Mouse (Mus musculus): ENCODE measurements around the gene Atg5. TPM values are rescaled to one million over a fixed set of nuclear protein-coding genes. Genes with fewer than 3 reads are reported as not detected.

Gene Atg5
- total RNA-seq, 2 experiments from 2014 or later, result 31.4 to 46.4 TPM

DNA sequence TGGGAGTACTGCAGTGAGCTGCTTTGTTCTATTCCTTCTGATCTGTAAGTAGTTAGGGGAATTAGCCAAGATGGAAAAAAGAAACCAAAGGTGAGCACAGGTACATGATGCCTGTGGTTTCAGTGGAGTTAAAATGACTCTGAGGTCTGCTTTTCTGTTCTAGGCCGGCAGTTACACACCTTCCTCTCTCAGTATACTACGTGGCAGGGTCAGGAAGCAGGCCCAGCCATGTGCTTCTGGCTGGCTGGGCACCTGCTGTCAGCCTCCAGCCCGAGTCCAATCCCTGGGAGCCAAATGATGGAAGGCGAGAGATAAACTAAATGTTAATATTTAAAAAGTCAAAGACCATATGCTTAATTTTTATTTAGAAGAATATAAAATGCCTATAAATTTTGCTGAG, 85.3 kb downstream of the Atg5 start:
- no peak for DNase-seq

GRCm38 (mm10) chr10:44354393-44354792, 86.2 kb downstream of the Atg5 start:
- DNase-seq, result no peak

- no peak for DNase-seq
Measured at GRCm38 (mm10) chr10:44355216-44355615, 87.1 kb downstream of the Atg5 start.

- no peak for DNase-seq
Measured at GRCm38 (mm10) chr10:44356625-44357024, 88.5 kb downstream of the Atg5 start.

- DNase-seq, result peak; percentile 56 to 62
Measured at GRCm38 (mm10) chr10:44357316-44357715, 89.2 kb downstream of the Atg5 start.

- no peak for DNase-seq
Measured at GRCm38 (mm10) chr10:44358816-44359215, 90.7 kb downstream of the Atg5 start.

DNA sequence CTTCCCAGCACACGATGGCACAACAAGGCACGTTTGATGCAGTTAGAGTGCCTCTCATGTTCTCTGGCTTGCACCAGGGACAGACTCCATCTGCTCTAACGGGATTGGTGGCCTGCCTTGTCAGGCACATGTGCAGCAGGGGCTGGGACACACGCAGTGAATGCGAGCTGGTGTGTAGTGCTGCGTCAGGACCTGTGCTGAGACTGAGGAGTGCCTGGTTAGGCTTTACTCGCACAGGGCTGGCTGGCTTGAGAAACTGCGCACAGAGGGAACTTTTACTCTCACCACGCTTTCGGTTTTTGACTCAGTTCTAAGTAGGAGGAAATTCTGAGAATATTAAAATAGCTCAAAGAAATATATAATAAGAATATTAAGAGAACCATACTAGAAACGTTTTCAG, 92.5 kb downstream of the Atg5 start:
- DNase-seq, result no peak

DNA sequence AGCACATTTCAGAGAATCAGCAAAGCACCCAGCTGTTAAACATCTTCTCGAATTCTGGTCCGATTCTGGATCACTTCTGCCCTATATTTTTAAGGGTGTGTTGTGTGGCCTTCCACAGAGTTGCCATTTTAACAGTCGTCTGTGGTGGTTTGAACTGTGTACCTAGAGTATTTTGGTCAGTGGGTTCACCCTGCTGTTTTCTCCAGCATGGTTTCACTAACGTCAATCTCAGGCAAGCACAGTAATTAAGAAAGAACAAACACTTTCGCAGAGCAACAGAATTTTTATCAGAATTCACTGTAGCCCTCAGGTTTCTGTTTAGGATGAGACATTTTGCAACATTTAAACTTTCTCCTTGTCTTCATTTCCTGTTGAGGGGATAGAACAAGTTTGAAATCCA, 94.3 kb downstream of the Atg5 start:
- DNase-seq, result no peak

DNA sequence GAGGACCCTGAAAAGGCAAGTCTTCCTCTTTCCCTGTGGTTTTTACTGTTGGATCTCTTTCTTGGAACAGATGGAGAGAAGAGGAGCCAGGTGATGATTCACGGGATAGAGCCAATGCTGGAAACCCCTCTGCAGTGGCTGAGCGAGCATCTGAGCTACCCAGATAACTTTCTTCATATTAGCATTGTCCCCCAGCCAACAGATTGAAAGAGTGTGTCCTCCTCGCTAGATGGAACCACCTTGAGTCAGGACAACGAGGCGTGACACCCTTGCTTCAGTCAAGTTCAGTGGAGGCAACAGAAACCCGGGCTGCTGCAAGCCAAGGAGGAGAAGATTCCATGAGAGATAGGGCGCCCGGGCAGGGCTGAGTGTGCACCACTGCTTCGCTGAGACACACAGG, 94.7 kb downstream of the Atg5 start:
- DNase-seq, result no peak

DNA sequence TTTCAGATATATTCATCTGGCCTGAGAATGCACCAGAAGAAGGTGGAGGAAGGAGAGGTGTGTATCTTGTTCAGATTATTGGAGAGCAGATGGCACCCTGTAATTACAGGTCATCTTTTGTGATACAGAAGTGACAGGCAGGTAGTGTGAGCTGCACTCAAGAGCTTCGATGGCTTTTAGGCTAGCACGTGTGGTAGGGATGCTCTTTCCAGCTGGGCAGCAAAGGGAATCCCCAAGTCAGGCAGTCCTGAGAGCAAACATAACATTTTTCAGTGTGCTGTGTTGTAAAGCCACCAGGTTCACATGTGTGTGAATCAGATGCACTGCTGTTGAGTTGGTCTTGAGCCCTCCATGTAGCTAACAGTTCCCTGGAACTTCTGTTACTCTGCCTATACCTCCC, 98.0 kb downstream of the Atg5 start:
- DNase-seq, result no peak

GRCm38 (mm10) chr10:44367043-44367442, 98.9 kb downstream of the Atg5 start:
- no peak for DNase-seq

DNA sequence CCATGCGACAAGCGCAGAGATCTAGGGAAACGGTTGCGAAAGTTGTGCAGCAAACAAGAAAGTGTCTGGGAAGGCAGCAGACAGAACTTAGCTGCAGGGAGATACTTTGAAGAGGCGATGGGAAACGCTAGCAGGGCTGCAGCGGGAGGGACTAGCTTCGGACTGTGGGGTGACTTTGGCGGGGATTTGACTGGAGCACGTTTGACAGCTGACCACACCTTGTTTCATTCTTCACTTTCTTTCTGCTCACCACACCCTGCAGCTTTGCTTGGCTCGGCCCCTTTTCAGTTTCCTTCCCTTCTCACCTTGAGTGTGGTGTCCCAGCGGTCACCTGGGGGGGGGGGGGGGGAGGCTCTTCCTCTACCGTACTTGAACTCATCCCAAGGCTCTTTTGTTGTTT, 100.4 kb downstream of the Atg5 start:
- DNase-seq, result no peak

GRCm38 (mm10) chr10:44370666-44371065, 102.5 kb downstream of the Atg5 start:
- no peak for DNase-seq

DNA sequence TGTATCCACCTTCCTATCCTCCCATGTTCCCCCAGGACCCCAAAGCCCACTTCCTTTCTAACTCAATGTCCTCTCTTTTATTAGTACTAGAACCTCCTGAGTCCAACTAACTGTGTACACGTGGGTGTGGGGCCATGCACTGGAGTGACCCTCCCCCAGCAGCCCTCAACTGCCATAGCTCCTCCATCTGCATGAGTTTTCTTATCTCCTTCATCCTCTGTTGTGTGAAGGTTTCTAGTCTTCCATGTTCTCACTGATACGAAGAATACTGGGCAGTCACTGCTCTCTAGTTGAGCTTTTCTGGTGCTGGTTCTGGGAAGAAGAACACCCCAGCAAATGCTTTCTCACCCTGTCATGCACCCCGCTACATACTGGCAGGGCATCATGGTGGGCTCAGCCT, 104.1 kb downstream of the Atg5 start:
- no peak for DNase-seq

DNA sequence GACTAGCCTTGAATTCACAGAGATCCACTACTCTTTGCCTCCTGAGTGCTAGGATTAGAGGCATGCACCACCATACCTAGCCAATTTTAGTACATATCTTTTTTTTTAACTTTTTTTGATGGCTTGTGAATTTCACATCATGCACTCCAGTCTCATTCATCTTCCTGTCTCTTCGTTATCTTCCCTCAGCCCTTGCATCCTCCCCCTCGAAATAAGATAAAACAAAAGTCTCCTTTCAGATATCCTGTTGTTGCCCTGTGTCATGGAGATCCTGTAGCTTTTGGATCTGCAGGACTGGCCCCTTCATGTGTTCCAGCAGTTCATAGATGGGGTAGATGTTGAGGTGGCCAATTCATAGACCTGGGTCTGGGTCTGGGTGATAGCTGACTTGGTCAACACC, 106.5 kb downstream of the Atg5 start:
- DNase-seq, result no peak

DNA sequence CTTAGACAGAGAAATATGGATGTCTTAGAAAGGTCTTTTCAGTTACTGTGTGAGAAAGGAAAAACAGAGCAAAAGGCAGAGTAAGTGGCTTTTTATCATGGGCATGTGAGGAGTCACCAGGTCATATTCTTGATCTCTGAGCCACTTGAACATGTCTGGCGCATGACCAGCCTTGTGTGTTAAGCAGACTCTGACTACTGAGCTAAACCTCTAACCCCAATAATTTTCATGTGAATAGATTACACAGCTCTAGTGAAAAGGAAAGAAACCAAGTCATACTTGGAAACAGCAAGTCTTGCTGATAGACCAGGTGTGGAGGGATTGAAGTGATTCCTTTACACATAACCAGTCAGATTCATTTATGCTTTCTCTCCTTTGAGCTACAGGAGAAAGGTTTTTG, 107.3 kb downstream of the Atg5 start:
- no peak for DNase-seq

DNA sequence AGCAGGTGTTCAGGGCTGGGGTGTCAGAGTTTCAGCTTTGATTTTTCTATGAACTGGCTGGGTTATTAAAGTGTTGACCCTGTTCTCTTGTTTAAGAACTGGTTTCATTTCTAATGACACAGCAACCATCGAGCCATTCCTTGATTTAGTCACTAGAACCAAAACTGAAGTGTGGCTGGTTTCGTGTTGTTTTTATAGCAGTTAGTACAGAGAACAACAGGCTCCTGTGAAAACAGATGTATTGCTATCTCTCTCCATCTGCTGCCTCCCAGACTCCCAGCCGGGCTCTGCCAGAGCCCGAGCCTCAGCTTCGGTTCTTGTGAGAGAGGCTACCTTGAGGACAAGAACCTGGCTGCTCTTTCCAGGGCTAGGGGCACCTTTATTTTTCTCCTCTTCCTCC, 109.7 kb downstream of the Atg5 start:
- DNase-seq, result no peak

GRCm38 (mm10) chr10:44378403-44378802, 110.2 kb downstream of the Atg5 start:
- no peak for DNase-seq

GRCm38 (mm10) chr10:44380476-44381208, 112.5 kb downstream of the Atg5 start:
- DNase-seq, result peak; percentile 34 to 56

DNA sequence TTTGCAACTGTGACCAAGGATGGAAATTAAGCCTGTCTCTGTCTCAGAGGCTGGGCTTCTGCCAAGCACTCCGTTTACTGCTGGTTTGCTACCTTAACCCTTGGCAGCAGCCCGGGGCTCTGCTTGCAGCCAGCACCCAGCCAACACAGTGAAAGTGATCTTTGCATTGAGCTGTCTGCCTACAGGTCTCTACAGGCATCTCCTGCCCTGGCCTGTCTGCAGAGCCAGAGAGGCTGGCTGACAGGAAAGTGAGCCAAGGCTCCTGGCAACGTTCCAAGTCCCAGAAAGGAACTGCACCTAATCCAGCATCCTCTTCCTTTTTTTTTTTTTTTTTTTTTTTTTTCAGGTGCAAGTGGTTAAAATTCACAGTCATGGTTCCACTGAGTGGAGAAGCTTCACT, 113.2 kb downstream of the Atg5 start:
- DNase-seq, result peak; percentile 69 to 76

DNA sequence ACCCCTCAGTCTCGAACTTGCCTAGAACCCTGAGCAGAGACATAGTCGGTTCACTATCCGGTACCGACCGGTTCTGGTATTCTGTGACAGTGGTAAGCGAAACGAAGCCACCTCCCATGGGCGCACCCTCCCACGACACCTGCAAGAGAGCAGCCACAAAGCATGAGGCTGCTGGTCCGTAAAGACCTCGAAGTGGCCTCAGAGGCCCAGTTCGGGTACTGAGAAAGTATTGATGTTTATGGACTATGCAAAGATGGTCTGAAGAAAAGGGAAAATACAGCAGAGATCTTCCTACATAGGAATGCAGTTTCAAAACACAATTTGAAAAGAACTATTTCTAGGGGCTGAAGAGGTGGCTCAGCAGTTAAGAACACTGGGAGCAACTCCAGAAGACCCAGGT, 113.8 kb downstream of the Atg5 start:
- no peak for DNase-seq

GRCm38 (mm10) chr10:44383213-44383612, 115.1 kb downstream of the Atg5 start:
- no peak for DNase-seq

- no peak for DNase-seq
Measured at GRCm38 (mm10) chr10:44385227-44385626, 117.1 kb downstream of the Atg5 start.

DNA sequence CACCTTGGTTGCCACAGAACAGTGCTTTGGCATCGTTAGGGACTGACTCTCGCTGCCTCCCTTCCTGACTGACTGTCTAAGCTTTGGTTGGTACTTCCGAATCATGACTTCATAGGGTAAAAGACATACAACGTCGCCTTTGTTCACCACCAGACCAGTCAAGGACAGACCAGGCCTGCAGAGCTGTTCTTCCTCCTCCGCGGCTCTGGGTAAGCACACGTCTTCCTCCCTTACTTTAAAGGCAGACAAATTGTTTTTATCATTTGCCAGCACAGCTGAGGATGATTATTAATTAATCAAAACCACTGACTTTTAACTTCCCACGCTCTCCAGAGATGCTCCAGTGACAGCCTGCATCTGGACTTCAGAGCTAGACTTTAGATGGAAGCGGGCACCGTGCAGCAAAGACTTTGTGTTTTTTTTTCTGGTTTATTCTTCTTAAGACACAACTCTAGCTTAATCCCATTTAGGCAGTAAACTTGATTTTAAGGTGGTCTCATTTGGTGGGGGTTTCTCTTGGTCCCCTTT, 120.6 kb downstream of the Atg5 start:
- no peak for DNase-seq

Data from adrenal gland, postnatal 36 days (tissue).